Mouse (Mus musculus): ENCODE results near the gene Acox3. TPM values are rescaled to one million over a fixed set of nuclear protein-coding genes. Genes with fewer than 3 reads are reported as not detected.

The Acox3 gene
- total RNA-seq (2017) = 54.4 to 70.1 TPM (median 59.2 TPM) in 3 replicates

DNA sequence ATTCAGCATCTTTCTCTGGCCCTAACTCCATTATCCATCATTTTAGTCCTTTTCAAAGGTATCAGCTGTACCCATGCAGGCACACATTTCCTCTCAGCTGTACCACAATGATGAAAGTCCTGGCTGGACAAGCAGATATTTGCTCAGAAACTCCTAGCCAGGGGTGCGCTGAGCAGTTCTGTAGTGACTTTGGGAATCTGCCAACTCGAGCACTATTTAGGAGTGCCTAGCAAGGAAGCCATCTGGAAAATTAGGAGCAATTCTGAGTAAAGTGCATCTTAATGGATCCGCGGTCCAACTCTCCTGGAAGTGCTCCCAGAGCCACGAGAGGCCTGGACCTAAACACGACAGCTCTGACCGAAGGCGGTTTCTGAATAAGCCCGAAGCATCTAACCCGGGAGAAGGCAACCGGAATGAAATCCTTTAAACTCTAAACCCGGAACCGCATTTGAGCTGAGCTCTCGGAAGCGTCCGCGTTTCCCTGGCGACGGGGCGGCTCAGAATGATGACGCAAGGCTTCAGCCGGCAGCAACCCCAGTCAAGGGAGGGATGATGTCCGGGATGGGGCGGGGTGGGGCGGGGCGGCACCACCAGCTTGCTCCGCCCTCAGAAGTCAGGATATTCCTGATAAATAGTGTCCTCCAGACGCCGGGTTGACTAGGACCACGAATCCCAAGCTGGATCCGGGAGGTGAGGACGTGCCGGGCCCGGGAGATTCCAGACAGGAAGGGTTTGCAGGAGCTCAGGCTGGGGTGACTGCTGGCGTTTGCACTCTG, at the start of gene Acox3:
TSS of gene Acox3 (plus strand) at position 596 of the 776 bp plus-strand sequence.
- peak; percentile 87 for ATAC-seq (replicated peaks; ENCODE audit: insufficient number of reproducible peaks, low FRiP score, low TSS enrichment, poor library complexity, severe bottlenecking)

GRCm38 (mm10) chr5:35536271-35536670, 46.6 kb upstream of the Acox3 start:
- ATAC-seq (replicated peaks; ENCODE audit: insufficient number of reproducible peaks, low FRiP score, low TSS enrichment, poor library complexity, severe bottlenecking) = no peak

DNA sequence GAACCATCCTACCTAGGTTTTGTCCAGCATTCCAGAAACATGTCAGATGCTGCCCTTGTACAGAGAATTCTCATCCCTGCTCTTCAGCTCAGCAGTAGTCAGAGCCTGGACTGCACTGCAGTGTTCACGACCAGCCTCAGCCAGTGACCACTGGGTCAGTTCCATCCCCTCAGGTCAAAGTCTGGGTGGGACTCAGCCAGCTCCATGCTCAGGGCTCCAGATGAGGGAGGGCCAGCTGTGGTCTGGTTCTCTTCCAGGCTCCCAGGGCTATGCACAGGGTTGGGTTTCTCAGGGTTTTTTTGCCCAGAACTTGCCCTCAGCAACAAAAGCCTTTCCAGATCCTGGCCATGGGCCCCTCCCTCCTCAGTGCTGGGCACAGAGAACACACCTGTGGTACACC, 45.4 kb upstream of the Acox3 start:
- no peak for ATAC-seq (replicated peaks; ENCODE audit: insufficient number of reproducible peaks, low FRiP score, low TSS enrichment, poor library complexity, severe bottlenecking)

- ATAC-seq (replicated peaks; ENCODE audit: insufficient number of reproducible peaks, low FRiP score, low TSS enrichment, poor library complexity, severe bottlenecking) = no peak
Measured at GRCm38 (mm10) chr5:35538022-35538421, 44.8 kb upstream of the Acox3 start.

- no peak for ATAC-seq (replicated peaks; ENCODE audit: insufficient number of reproducible peaks, low FRiP score, low TSS enrichment, poor library complexity, severe bottlenecking)
Measured at GRCm38 (mm10) chr5:35539576-35539975, 43.3 kb upstream of the Acox3 start.

DNA sequence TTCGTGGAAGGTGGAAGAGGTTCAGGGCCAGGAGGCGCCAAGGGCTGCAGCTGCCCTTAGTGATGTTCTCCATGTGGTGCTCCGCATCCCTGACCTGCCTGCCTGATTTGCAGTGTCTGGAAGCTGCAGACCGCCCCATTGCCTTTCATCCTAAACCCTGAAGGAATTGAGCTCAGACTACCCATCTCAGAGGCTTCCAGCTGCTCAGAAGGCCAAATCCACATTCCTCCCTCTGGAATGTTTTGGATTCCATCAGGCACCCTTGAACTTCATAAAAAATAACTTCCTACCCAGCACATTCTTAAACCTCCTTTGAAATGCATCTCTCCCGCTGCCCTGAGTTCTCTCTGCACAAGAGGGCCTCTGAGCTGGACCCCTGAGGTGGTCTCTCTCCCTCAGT, 42.3 kb upstream of the Acox3 start:
- ATAC-seq (replicated peaks; ENCODE audit: insufficient number of reproducible peaks, low FRiP score, low TSS enrichment, poor library complexity, severe bottlenecking) = no peak

DNA sequence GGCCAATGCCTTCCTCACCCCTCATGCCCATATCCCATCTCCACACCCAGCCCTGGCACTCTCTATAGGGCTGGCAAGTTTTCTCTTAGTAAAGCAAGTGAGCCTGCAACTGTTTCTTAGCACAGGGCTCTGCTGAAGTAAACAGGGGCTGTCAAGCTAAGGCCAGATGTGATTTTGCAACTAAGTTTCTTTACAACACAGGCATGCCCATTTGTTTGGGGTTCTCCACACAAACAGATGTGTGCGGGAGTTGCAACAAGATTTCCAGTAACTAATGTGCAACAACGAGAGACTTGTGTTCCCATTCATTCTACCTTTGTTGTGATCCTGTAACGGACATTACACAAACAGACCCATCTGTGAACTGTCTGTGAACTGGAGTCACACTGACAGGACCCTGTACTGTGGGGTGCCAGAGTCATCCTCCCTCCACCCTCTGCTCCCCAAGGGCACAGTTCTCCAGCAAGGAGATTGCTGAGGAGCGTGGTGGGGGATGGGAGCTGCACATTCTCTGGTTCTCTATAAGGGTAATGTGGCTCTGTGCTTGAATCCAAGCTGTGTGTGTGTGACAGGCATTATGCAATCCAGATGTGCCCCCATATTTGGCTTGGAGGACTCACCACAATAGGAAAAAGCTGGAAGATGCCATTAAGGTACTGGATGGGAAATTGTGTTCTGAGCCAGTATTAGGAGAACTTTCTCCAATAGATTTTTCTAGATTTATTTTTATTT, 41.6 kb upstream of the Acox3 start:
- no peak for ATAC-seq (replicated peaks; ENCODE audit: insufficient number of reproducible peaks, low FRiP score, low TSS enrichment, poor library complexity, severe bottlenecking)

- ATAC-seq (replicated peaks; ENCODE audit: insufficient number of reproducible peaks, low FRiP score, low TSS enrichment, poor library complexity, severe bottlenecking) = no peak
Measured at GRCm38 (mm10) chr5:35546127-35546526, 36.7 kb upstream of the Acox3 start.

DNA sequence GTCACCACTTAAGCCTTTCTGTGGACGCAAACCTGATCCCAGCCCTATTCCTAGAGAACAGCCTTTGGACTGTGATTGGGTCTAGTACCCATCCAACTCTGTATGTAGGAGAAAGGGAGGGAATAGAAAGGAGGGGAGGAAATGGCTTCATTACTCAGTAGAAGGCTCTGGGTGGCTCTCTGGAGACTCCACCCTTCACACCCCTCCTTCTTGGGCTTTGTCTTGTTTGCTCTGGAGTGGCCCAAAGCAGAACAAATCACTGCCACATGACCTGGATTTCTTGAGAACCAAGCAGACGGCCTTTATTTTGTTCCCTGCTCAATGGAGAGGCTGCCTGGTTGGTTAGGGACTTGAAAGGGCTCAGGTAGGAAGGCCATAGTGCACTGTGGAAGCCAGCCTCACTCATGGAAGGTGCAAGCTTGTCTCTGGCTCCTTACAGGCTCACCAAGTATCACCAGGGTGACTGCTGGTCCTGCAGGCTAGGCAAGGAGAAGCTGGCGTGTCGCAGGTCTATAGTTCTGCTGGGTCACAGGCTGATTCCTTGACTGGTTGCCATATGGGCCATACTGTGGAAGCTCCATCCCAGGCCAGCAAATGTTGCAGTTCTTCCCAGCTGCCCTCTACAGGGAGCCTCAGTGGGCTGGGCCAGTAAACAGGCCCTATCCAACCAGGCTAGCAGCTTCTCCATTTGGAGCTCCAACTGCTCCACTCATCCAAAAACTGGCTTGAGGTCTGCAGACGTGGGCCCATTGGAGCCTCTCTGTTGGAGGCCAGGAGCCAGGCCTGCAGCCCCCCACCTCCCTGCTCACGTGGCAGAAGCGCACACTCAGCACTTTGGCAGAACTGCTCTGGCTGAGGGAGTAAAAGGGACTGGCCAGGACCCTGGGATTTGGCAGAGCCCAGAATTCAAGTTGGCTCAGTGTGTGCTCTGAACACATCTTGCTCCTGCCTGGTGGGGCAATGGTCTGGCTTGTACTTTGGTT, 30.7 kb upstream of the Acox3 start:
- no peak for ATAC-seq (replicated peaks; ENCODE audit: insufficient number of reproducible peaks, low FRiP score, low TSS enrichment, poor library complexity, severe bottlenecking)

GRCm38 (mm10) chr5:35552838-35553539, 29.9 kb upstream of the Acox3 start:
- no peak for ATAC-seq (replicated peaks; ENCODE audit: insufficient number of reproducible peaks, low FRiP score, low TSS enrichment, poor library complexity, severe bottlenecking)

DNA sequence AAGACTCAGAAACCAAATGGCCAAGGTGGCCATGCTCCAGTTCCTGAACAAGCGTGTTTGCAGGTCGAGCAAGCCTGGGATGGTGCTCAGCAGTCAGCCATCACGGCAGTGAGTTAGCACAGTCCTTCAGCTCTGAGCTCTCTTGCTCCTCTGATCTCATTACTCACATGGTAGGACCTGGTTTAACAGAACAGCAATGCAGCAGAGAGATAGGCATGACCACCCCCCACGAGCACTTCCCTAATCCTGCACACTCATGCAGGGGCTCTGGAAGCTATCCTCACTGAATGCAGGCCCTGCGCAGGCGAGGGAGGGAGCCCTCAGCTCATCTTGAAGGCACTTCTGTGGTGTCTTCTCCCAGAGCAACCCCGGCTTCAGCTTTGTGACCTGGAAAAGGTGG, 26.4 kb upstream of the Acox3 start:
- ATAC-seq (replicated peaks; ENCODE audit: insufficient number of reproducible peaks, low FRiP score, low TSS enrichment, poor library complexity, severe bottlenecking) = no peak

GRCm38 (mm10) chr5:35557946-35558621, 24.8 kb upstream of the Acox3 start:
- no peak for ATAC-seq (replicated peaks; ENCODE audit: insufficient number of reproducible peaks, low FRiP score, low TSS enrichment, poor library complexity, severe bottlenecking)

- ATAC-seq (replicated peaks; ENCODE audit: insufficient number of reproducible peaks, low FRiP score, low TSS enrichment, poor library complexity, severe bottlenecking) = no peak
Measured at GRCm38 (mm10) chr5:35559447-35559846, 23.4 kb upstream of the Acox3 start.

DNA sequence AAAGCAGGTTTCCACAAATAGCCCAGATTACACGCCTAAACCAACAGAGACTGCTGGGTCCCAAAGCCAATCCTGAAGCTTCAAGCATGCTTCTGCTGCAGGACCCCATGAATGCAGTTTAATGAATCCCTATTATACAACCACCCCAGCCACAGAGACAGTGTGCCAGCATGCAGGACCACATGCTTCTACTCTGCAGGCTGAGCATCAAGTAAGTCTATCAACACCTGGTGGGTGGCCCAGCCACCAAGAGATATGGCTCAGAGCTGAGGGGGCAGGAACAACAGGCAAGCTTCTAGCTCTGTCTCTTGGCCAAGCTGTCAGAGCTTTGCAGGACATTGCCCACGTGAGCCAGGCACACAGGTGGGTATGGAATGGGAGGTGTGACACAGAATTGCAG, 20.2 kb upstream of the Acox3 start:
- no peak for ATAC-seq (replicated peaks; ENCODE audit: insufficient number of reproducible peaks, low FRiP score, low TSS enrichment, poor library complexity, severe bottlenecking)

DNA sequence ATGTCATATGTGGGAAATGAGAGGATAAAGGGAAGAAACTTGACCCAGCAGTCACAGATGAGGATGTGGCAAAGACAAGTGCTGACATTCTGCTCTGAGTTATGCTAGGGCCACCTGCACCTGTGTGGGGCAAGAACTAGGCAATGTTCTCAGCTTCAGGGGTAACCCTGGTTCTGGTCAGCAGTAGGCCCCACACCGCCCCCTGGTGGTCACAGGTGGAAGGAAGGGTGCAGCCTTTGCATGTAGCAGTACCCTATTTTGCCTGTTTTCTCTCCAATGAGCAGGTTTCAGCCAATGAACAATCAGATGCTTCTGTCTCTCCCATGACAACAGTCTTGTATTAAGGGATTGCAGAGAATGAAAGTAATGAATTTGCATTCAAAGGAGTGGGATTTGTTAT, 19.4 kb upstream of the Acox3 start:
- peak; percentile 79 for ATAC-seq (replicated peaks; ENCODE audit: insufficient number of reproducible peaks, low FRiP score, low TSS enrichment, poor library complexity, severe bottlenecking)

DNA sequence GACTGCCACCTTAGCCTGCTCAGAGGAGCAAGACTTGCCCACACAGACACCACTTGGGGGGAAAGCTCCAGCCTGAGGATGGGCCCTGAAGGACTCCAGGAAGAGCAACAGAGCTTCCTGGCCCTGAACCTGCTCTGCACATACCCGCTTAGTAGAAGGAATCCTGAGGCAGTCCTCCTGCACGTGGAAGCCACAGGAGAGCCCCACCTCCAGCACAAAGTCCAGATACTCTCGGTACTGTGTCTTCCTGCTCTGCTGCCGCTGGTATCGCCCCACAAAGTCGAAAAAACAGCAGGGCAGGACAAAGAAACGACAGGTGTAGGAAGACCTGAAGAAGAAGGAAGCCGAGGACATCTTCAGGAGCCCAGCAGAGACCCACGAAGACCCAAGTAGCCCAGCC, 17.6 kb upstream of the Acox3 start:
- ATAC-seq (replicated peaks; ENCODE audit: insufficient number of reproducible peaks, low FRiP score, low TSS enrichment, poor library complexity, severe bottlenecking) = no peak

GRCm38 (mm10) chr5:35566632-35567031, 16.2 kb upstream of the Acox3 start:
- ATAC-seq (replicated peaks; ENCODE audit: insufficient number of reproducible peaks, low FRiP score, low TSS enrichment, poor library complexity, severe bottlenecking) = no peak

DNA sequence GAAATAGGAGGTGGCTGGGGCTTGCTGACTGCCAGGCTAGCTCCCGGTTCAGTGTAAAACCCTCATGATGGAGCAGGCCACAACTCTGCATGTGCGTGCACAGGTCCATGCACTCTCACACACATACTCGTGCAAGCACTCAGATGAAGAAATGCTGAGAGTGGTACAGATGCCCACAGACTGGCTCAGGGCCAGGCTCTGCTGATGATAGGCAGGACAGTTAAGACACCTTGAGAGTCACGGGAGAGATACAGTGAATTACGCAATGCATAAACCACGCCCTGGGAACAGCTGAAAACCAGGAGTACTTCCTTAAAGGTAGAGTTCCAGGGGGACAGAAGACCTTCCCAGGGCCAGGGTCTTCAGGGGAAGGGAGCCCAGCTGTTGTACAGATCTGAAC, 11.3 kb upstream of the Acox3 start:
- no peak for ATAC-seq (replicated peaks; ENCODE audit: insufficient number of reproducible peaks, low FRiP score, low TSS enrichment, poor library complexity, severe bottlenecking)

Data from monocyte, adult 5-6 weeks (primary cell).